Mouse (Mus musculus) midbrain, embryonic 14.5 days (tissue): ENCODE measurements around the gene Frmd5. TPM values are rescaled to one million over a fixed set of nuclear protein-coding genes. Genes with fewer than 3 reads are reported as not detected.
"Not testable (repeated sequence)": the region's sequence is repeated elsewhere in the genome, so short reads cannot be mapped to it uniquely, and the experiment has no call there.

Experiments used
- ATAC-seq: fragments of 200-750 bp; cut with Nextera tagmentation; 2 replicates; pipeline ENCODE4 v1.8.0; 2017; ENCODE audit warnings: moderate number of reproducible peaks, moderate library complexity; ENCODE audit not compliant: low FRiP score, low TSS enrichment
- DNase-seq: peaks from one replicate; pipeline ENCODE4 v3.0.0-alpha.2; 2015
- H3K27ac ChIP-seq: fragments of 300-500 bp; sonication (generic); replicated peaks from 2 replicates; pipeline ENCODE4 v1.5.1; 2014; ENCODE audit warnings: mild to moderate bottlenecking, low read depth, low read length, moderate library complexity
- H3K27me3 ChIP-seq: fragments of 300-500 bp; sonication (generic); 2 replicates; pipeline ENCODE4 v1.6.1; 2014; ENCODE audit warnings: low read length, control low read depth, mixed read lengths; ENCODE audit not compliant: control insufficient read depth, insufficient read depth
- H3K36me3 ChIP-seq: fragments of 300-500 bp; sonication (generic); 2 replicates; pipeline ENCODE4 v1.6.1; 2014; ENCODE audit warnings: low read length, control low read depth; ENCODE audit not compliant: control insufficient read depth, insufficient read depth
- H3K4me1 ChIP-seq: fragments of 300-500 bp; sonication (generic); 2 replicates; pipeline ENCODE4 v1.6.1; 2014; ENCODE audit warnings: mild to moderate bottlenecking, antibody characterized with exemption, low read length, control low read depth; ENCODE audit not compliant: control insufficient read depth, insufficient read depth
- H3K4me2 ChIP-seq: fragments of 300-500 bp; sonication (generic); 2 replicates; pipeline ENCODE4 v1.6.1; 2014; ENCODE audit warnings: mild to moderate bottlenecking, low read length, moderate library complexity
- H3K4me3 ChIP-seq: fragments of 300-500 bp; sonication (generic); replicated peaks from 2 replicates; pipeline ENCODE4 v1.5.1; 2014; ENCODE audit warnings: low read depth, low read length
- H3K9ac ChIP-seq: fragments of 300-500 bp; sonication (generic); replicated peaks from 2 replicates; pipeline ENCODE4 v1.6.1; 2014; ENCODE audit warnings: mild to moderate bottlenecking, low read length, moderate library complexity
- H3K9me3 ChIP-seq: fragments of 300-500 bp; sonication (generic); 2 replicates; pipeline ENCODE4 v1.6.1; 2016; ENCODE audit warnings: low read length, control low read depth, mixed read lengths; ENCODE audit not compliant: control insufficient read depth
- WGBS: fragments of 180-500 bp; shearing (Covaris S2); extraction: QIAGEN DNeasy Blood & Tissue Kit; methylation state at CpG from one replicate; pipeline ENCODE4 v1.1.7; 2014; 5-methylcytosine and 5-hydroxymethylcytosine counted together
- polyA plus RNA-seq: library from polyadenylated mRNA; unstranded; fragments of >200 nt; fragmentation: Nextera tagmentation; extraction: Ambion mirVana; gene quantifications from 2 replicates; pipeline ENCODE4 v1.2.1, GENCODE M21; 2014

Gene Frmd5
- polyA plus RNA-seq, 1 experiment from 2014 or later = 32.0 TPM

DNA sequence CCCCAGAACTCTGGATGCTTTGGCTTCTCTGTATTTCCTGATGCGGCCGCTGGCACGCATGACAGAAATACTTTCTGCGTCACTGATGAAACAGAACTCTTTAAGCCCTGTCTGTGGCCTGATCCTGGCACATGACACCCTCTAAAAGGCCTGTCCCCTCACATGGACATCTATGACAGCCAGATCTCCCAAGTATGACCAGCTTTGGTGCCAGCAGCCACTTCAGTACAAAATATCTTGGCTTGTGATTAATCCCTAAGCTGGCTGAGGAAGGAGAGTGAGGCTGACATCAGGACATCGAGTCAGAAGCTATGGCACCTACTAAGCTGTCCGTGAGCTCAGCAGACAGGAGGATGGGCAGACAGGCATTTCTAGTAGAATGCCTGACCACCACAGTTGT lies 257.3 kb downstream of the Frmd5 start:
- WGBS = 92% methylated on average over 6 of the region's 6 CpGs
- Histone ChIP-seq H3K9me3 (no peaks in the 10 kb centered on the region), H3K4me2 (no peak overlapping the region), H3K27ac (no peak overlapping the region), H3K36me3 (peaks cover 73% of the 10 kb centered on the region), H3K27me3 (no peaks in the 10 kb centered on the region), H3K4me3 (no peak overlapping the region), H3K9ac (no peak overlapping the region), H3K4me1 (no peaks in the 10 kb centered on the region)
- ATAC-seq (no peak), DNase-seq (no peak)

- Histone ChIP-seq H3K9ac (no peak overlapping the region), H3K4me1 (no peaks in the 10 kb centered on the region), H3K9me3 (no peaks in the 10 kb centered on the region), H3K4me2 (no peak overlapping the region), H3K36me3 (peaks cover 71% of the 10 kb centered on the region), H3K4me3 (no peak overlapping the region), H3K27ac (no peak overlapping the region), H3K27me3 (no peaks in the 10 kb centered on the region)
- no peak for ATAC-seq
- no peak for DNase-seq
- WGBS = 90% methylated on average over 3 of the region's 3 CpGs
Observed at GRCm38 (mm10) chr2:121544829-121545228, 262.1 kb downstream of the Frmd5 start.

DNA sequence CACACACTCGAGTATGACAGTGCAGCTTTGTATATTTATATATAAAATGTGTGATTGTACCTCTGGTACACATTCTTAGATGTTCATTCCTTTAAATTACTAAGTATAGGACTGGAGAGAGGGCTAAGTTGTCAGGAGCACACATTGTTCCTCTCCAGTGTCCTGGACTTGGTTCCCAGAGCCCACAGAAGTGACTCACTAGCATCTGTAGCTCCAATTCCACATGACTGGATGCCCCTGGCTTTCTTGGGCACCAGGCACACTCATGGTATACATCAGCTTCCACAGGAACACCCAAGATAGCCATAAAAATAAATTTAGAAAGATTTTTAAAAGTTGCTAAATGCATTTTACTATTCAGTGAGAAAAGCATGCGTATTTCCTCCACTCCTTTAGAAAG lies 281.8 kb downstream of the Frmd5 start:
- no peaks in the 10 kb centered on the region for H3K4me1 ChIP-seq
- H3K9ac ChIP-seq = no peak overlapping the region
- DNase-seq (no peak), ATAC-seq (no peak)
- WGBS = 91% methylated on average over 2 of the region's 2 CpGs
- H3K27ac ChIP-seq = no peak overlapping the region
- peaks cover 2% of the 10 kb centered on the region; the same call in 1 of the 2 replicates for H3K36me3 ChIP-seq
- H3K27me3 ChIP-seq = no peaks in the 10 kb centered on the region
- no peak overlapping the region for H3K4me2 ChIP-seq
- H3K9me3 ChIP-seq = no peaks in the 10 kb centered on the region
- no peak overlapping the region for H3K4me3 ChIP-seq

- not testable (repeated sequence) for H3K4me3 ChIP-seq, H3K9ac ChIP-seq, H3K27ac ChIP-seq, DNase-seq, ATAC-seq, H3K36me3 ChIP-seq, H3K9me3 ChIP-seq, H3K4me1 ChIP-seq, H3K27me3 ChIP-seq, H3K4me2 ChIP-seq
- WGBS = 97% methylated on average over 3 of the region's 3 CpGs
Observed at GRCm38 (mm10) chr2:121522830-121523229, 284.1 kb downstream of the Frmd5 start.

- no peaks in the 10 kb centered on the region for H3K4me1 ChIP-seq
- DNase-seq = no peak
- no peak overlapping the region for H3K9ac ChIP-seq
- WGBS = 93% methylated on average over 2 of the region's 2 CpGs
- no peak overlapping the region for H3K27ac ChIP-seq
- H3K36me3 ChIP-seq = 0 out of 2 replicates have a peak, but pooled peaks cover 14% of the 10 kb centered on the region
- no peak overlapping the region for H3K4me2 ChIP-seq
- H3K4me3 ChIP-seq = no peak overlapping the region
- ATAC-seq = no peak
- H3K27me3 ChIP-seq = no peaks in the 10 kb centered on the region
- no peaks in the 10 kb centered on the region for H3K9me3 ChIP-seq
Observed at GRCm38 (mm10) chr2:121522006-121522405, 284.9 kb downstream of the Frmd5 start.

DNA sequence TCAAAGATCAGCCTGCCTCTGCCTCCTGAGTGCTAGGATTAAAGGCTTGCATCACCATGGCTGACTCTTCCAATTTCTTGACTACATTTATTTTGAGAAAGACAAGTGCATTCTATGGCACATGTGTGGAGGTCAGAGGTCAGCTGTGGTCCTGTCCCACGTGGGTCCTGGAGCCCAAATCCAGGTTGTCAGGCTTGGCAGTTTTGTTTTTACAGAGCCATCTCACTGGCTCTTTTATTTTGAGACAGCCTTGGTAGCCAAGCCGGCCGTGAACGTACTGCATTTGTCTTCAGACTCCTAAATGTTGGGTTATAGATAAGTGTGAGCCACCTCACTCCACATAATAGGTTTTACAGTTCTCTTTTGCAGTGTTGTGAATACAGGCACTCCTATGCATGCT lies 288.2 kb downstream of the Frmd5 start:
- ATAC-seq, H3K4me3 ChIP-seq, H3K27me3 ChIP-seq, DNase-seq, H3K4me2 ChIP-seq, H3K4me1 ChIP-seq, H3K9ac ChIP-seq, H3K9me3 ChIP-seq, H3K27ac ChIP-seq: not testable (repeated sequence)
- H3K36me3 ChIP-seq = 0 out of 2 replicates have a peak, but pooled peaks cover 12% of the 10 kb centered on the region
- WGBS = 91% methylated on average over 4 of the region's 4 CpGs

DNA sequence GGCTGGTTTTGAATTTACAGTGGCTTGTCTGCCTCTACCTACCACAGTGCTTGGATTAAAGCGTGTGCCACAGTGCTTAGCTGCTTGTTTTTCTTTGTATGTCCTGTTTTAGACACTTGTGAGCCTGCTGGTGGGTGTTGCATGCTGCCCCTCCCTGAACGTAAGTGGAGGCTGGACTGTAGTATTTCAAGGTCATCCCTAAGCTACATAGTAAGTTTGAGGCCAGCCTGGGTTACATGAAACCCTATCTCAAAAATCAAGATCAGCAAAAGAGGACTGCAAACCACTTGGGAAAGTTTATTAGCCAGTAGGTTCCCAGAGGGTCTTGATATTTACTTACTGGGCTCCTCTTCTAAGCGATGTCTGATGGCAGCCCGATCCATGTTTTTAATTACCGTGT lies 288.8 kb downstream of the Frmd5 start:
- H3K4me3 ChIP-seq = no peak overlapping the region
- no peaks in the 10 kb centered on the region for H3K4me1 ChIP-seq
- H3K9ac ChIP-seq = no peak overlapping the region
- H3K9me3 ChIP-seq = no peaks in the 10 kb centered on the region
- H3K36me3 ChIP-seq = 0 out of 2 replicates have a peak, but pooled peaks cover 12% of the 10 kb centered on the region
- ATAC-seq (no peak), DNase-seq (no peak)
- no peak overlapping the region for H3K4me2 ChIP-seq
- H3K27me3 ChIP-seq = no peaks in the 10 kb centered on the region
- H3K27ac ChIP-seq = no peak overlapping the region
- 97% methylated on average over 5 of the region's 5 CpGs for WGBS

GRCm38 (mm10) chr2:121514211-121514610 lies 292.7 kb downstream of the Frmd5 start:
- no peak for DNase-seq
- no peak overlapping the region for H3K4me2 ChIP-seq
- no peaks in the 10 kb centered on the region for H3K27me3 ChIP-seq
- no peak for ATAC-seq
- no peak overlapping the region for H3K4me3 ChIP-seq
- no peaks in the 10 kb centered on the region for H3K9me3 ChIP-seq
- H3K27ac ChIP-seq = no peak overlapping the region
- H3K36me3 ChIP-seq = peaks cover 22% of the 10 kb centered on the region; the same call in 1 of the 2 replicates
- no peaks in the 10 kb centered on the region for H3K4me1 ChIP-seq
- WGBS = 97% methylated on average over 4 of the region's 4 CpGs
- no peak overlapping the region for H3K9ac ChIP-seq

DNA sequence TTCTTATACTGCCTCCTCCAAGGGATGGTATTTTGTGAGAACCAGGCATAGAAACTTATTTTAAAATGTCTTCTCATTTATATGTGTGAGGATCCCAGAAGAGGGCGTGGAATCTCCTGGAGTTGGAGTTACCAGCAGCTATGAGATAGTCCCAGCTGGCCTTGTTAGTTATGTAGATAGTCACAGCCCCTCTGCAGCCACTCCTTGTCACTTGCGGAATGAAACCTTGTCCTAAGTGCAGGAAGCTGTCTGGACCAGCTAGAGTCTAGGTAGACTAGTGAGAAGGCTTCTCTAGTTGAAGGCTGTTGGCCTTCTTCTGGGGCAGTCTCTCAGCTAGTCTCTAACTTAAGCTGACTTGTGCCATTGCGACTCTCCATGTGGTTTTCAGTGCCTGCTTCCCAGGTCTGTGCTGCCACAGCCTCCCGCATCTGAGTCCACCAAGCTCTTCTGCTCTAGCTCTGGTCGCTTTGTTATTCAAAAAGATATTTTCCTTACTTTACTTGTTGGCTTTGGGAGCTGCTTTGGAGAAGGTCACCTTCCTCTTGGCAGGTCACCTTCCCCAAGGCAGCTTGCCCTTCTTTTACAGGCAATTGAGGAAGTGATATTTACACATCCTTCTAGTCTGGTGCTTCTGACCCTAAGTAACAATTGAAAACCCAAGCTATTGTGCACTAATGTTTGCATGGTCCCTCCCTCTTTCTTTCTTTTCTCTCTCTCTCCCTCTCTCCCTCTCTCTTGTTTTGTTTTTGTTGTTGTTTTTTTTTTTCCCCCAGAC lies 293.7 kb downstream of the Frmd5 start:
- not testable (repeated sequence) for H3K9me3 ChIP-seq, H3K4me2 ChIP-seq, DNase-seq, H3K27me3 ChIP-seq, H3K9ac ChIP-seq, H3K27ac ChIP-seq, H3K4me3 ChIP-seq, H3K4me1 ChIP-seq, ATAC-seq
- peaks cover 22% of the 10 kb centered on the region; the same call in 1 of the 2 replicates for H3K36me3 ChIP-seq
- WGBS = 89% methylated on average over 4 of the region's 5 CpGs
